ENCODE assay signal across 8 mouse cellular contexts in genomic region chr12:112929562-112930352, GRCm38 (mm10). TPM values are rescaled to one million over a fixed set of nuclear protein-coding genes. Genes with fewer than 3 reads are reported as not detected.
A peak's percentile ranks its signal among the peaks of the same experiment; 100 is the strongest.
DNase-seq lines count a peak whose midpoint lies in the region; ATAC-seq lines count a peak whose summit lies in the region.

TSS of gene Jag2 (minus strand) at chr12:112929776.

- H3K9me3 ChIP-seq in intestine, embryonic 14.5 days (ENCODE audit: control insufficient read depth, low read length): no peaks in the 10 kb centered on the region
- H3K9me3 ChIP-seq in midbrain, embryonic 10.5 days (replicated peaks): no peaks in the 10 kb centered on the region
- no peaks in the 10 kb centered on the region for H3K9me3 ChIP-seq in stomach, embryonic 15.5 days

- ATAC-seq in cerebellum, adult (ENCODE audit: insufficient number of reproducible peaks, low FRiP score, low TSS enrichment): peak; percentile 34; the same call in 1 of the 2 replicates
- ATAC-seq in intestine, embryonic 14.5 days (replicated peaks; ENCODE audit: low FRiP score, low TSS enrichment, low read depth): peak; percentile 41
- ATAC-seq in stomach, embryonic 15.5 days (ENCODE audit: insufficient read depth, low FRiP score, low read depth): peak; percentile 47

- H3K9ac ChIP-seq in intestine, embryonic 14.5 days (ENCODE audit: low read length): peak within 1 kb of the TSS; percentile 44
- H3K9ac ChIP-seq in stomach, embryonic 15.5 days: peak within 1 kb of the TSS; percentile 17; the same call in 1 of the 2 replicates

- H3K4me1 ChIP-seq in intestine, embryonic 14.5 days (replicated peaks; ENCODE audit: control insufficient read depth, insufficient read depth, low read length): 0 out of 2 replicates have a peak, but pooled peaks cover 9% of the 10 kb centered on the region
- peaks cover 46% of the 10 kb centered on the region for H3K4me1 ChIP-seq in midbrain, embryonic 10.5 days
- H3K4me1 ChIP-seq in stomach, embryonic 15.5 days: peaks cover 11% of the 10 kb centered on the region

- DNase-seq in cerebellum, adult 11 months: no peak
- DNase-seq in embryo, embryonic 11 days: peak; percentile 77
- peak in 1 of 2 experiments; percentile 58 for DNase-seq in gastrocnemius, postnatal 4 days (ENCODE audit: low spot score in 2 of 2)
- peak; percentile 82 for DNase-seq in intestine, embryonic 14.5 days (ENCODE audit: low spot score)
- DNase-seq in left cerebral cortex, postnatal 4 days: peak; percentile 65
- peak; percentile 78 for DNase-seq in midbrain, embryonic 10.5 days (ENCODE audit: low spot score)

- no peaks in the 10 kb centered on the region for H3K36me3 ChIP-seq in intestine, embryonic 14.5 days (ENCODE audit: control insufficient read depth, insufficient read depth, low read length)
- H3K36me3 ChIP-seq in midbrain, embryonic 10.5 days: no peaks in the 10 kb centered on the region
- H3K36me3 ChIP-seq in stomach, embryonic 15.5 days: no peaks in the 10 kb centered on the region

- intact Hi-C loops in left cerebral cortex, postnatal 4 days (cut with DNase I): no loop called here

- H3K27ac ChIP-seq in intestine, embryonic 14.5 days (ENCODE audit: low read depth): no peak within 1 kb of the TSS
- peak within 1 kb of the TSS; percentile 76 for H3K27ac ChIP-seq in midbrain, embryonic 10.5 days (replicated peaks)
- H3K27ac ChIP-seq in stomach, embryonic 15.5 days: peak within 1 kb of the TSS; percentile 57; the same call in 1 of the 2 replicates

- 2% methylated on average over 82 of the region's 85 CpGs for WGBS in intestine, embryonic 14.5 days
- 14% methylated on average over 79 of the region's 85 CpGs for WGBS in midbrain, embryonic 10.5 days
- WGBS in stomach, embryonic 15.5 days: 2% methylated on average over 68 of the region's 85 CpGs

- H3K4me2 ChIP-seq in intestine, embryonic 14.5 days (ENCODE audit: low read length): peak within 1 kb of the TSS; percentile 95
- H3K4me2 ChIP-seq in stomach, embryonic 15.5 days: peak within 1 kb of the TSS; percentile 92

- H3K4me3 ChIP-seq in intestine, embryonic 14.5 days (ENCODE audit: low read depth, low read length): peak within 1 kb of the TSS; percentile 49
- H3K4me3 ChIP-seq in midbrain, embryonic 10.5 days: peak within 1 kb of the TSS; percentile 64
- H3K4me3 ChIP-seq in stomach, embryonic 15.5 days (replicated peaks): peak within 1 kb of the TSS; percentile 58

- H3K27me3 ChIP-seq in intestine, embryonic 14.5 days (replicated peaks; ENCODE audit: control insufficient read depth, insufficient read depth, low read length): peaks cover 53% of the 10 kb centered on the region
- H3K27me3 ChIP-seq in midbrain, embryonic 10.5 days (ENCODE audit: low read depth, poor library complexity, severe bottlenecking): peaks cover 78% of the 10 kb centered on the region
- H3K27me3 ChIP-seq in stomach, embryonic 15.5 days (replicated peaks): peaks cover 57% of the 10 kb centered on the region

RNA-seq across cellular contexts. Expression of gene Jag2, which starts in this region (rescaled TPM):
- 10 to 100 TPM; 60.4 to 60.8 TPM for total RNA-seq in gastrocnemius, postnatal 4 days (2021)
- polyA plus RNA-seq in intestine, embryonic 14.5 days (2014; fragmentation: Nextera tagmentation; extraction: Ambion mirVana): 4.1 and 4.4 TPM in 2 replicates
- total RNA-seq in left cerebral cortex, postnatal 4 days (2021): 10 to 100 TPM; 76.5 to 97.2 TPM
- polyA plus RNA-seq in midbrain, embryonic 10.5 days (2016; fragmentation: Nextera tagmentation; extraction: Ambion mirVana): 2.4 and 2.8 TPM in 2 replicates
- polyA plus RNA-seq in stomach, embryonic 15.5 days (2015; fragmentation: Nextera tagmentation; extraction: Ambion mirVana): 6.0 and 7.0 TPM in 2 replicates
